Mouse (Mus musculus): ENCODE results near the gene Mfap3.

DNA sequence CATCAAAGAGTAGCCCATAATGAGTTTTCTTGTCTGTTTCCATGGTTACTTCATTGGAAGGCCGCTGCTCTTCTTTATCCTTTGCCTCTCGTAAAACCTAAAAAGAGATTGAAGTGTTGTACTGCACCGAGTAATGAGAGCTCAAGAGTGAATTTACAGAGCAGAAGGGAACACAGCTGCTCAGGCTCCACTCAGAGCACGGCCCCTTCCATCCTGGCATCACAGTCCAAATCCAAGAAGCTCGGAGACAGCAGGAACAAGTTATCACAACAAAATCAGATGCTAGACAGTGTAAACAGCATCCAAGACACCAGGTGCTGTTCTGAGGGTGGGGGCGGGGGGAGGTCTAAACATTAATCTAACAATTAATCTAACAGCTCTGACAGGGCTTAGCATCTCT, 11.6 kb upstream of the Mfap3 start:
- no peak for TF ChIP-seq CTCF (IDR thresholded peaks at IDR 0.05; ENCODE audit: control insufficient read depth, insufficient read depth, insufficient read length)
- no peak for TF ChIP-seq MAX (IDR thresholded peaks at IDR 0.05)
- no peak for TF ChIP-seq USF1 (IDR thresholded peaks at IDR 0.05; ENCODE audit: low read depth)
- no peak for TF ChIP-seq MYOG (IDR thresholded peaks at IDR 0.05; ENCODE audit: control insufficient read depth, extremely low read depth, insufficient read length)
